8 mouse cellular contexts compared by ENCODE assay signal in the genomic region with DNA sequence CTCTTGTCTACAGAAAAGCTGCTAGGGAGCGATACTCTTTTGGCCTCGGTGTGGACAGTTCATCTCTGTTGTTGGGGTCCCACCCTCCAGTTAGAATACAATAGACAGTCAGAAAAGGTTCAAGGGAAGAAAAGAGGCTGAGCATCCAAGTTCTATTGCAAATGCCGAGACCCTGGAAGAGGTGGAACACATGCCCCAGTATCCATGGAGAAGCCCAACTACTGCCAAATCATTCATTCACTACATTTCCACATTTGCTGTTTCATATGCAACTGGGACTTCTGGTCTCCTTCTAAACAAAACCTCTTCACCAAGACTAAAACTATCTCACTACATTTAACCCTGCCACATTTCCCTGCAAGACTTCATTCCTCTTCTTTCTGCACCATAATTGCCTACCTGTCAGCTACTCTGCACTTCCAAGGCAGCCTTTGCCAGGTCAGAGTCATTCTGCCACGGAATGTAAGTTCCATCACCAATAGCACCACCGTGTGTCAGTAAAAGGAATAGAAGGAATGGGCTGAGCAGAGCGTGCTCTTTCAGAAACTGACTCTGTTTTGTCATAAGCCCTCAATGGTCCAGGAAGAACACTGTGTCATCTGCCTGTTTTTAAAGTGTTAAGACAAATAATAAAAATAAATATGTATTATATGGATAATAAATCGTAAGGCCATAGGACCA.
A peak's percentile ranks its signal among the peaks of the same experiment; 100 is the strongest.
DNase-seq lines count a peak whose midpoint lies in the region; ATAC-seq lines count a peak whose summit lies in the region.

No protein-coding gene starts in this region.

- H3K4me3 ChIP-seq in forebrain, embryonic 14.5 days (ENCODE audit: low read depth, low read length): no peak overlapping the region
- no peak overlapping the region for H3K4me3 ChIP-seq in kidney, embryonic 16.5 days (ENCODE audit: low read length)

- no peak overlapping the region for H3K4me2 ChIP-seq in forebrain, embryonic 14.5 days (ENCODE audit: low read length)
- H3K4me2 ChIP-seq in kidney, embryonic 16.5 days (replicated peaks; ENCODE audit: low read depth, low read length): no peak overlapping the region

- H3K9ac ChIP-seq in forebrain, embryonic 14.5 days (ENCODE audit: low read length): no peak overlapping the region
- H3K9ac ChIP-seq in kidney, embryonic 16.5 days (replicated peaks; ENCODE audit: low read length): no peak overlapping the region

- no peaks in the 10 kb centered on the region for H3K4me1 ChIP-seq in forebrain, embryonic 14.5 days (ENCODE audit: control insufficient read depth, insufficient read depth, low read length)
- no peaks in the 10 kb centered on the region for H3K4me1 ChIP-seq in kidney, embryonic 16.5 days (ENCODE audit: insufficient read depth, low read length)

- 44% methylated on average over 7 of the region's 7 CpGs for WGBS in forebrain, embryonic 14.5 days
- WGBS in kidney, embryonic 16.5 days: 42% methylated on average over 7 of the region's 7 CpGs

- H3K27me3 ChIP-seq in forebrain, embryonic 14.5 days (replicated peaks; ENCODE audit: control insufficient read depth, insufficient read depth, low read length): no peaks in the 10 kb centered on the region
- H3K27me3 ChIP-seq in kidney, embryonic 16.5 days (ENCODE audit: insufficient read depth, low read length): no peaks in the 10 kb centered on the region

- no peaks in the 10 kb centered on the region for H3K36me3 ChIP-seq in forebrain, embryonic 14.5 days (ENCODE audit: control insufficient read depth, insufficient read depth, low read length)
- H3K36me3 ChIP-seq in kidney, embryonic 16.5 days (ENCODE audit: insufficient read depth, low read length): no peaks in the 10 kb centered on the region

- H3K27ac ChIP-seq in forebrain, embryonic 14.5 days (ENCODE audit: low read depth, low read length): no peak overlapping the region
- H3K27ac ChIP-seq in kidney, embryonic 16.5 days (ENCODE audit: low read length): no peak overlapping the region

- DNase-seq in adrenal gland, postnatal 10 days: peak; percentile 44
- no peak for DNase-seq in adrenal gland, adult 8-10 months
- peak; percentile 44 for DNase-seq in ovary, postnatal 14 days (ENCODE audit: low spot score)
- no peak for DNase-seq in ovary, postnatal 10 days (ENCODE audit: low spot score)
- peak; percentile 71 for DNase-seq in forebrain, embryonic 14.5 days (ENCODE audit: low spot score)
- peak; percentile 30 for DNase-seq in skeletal muscle tissue, adult 2 months (ENCODE audit: low read depth, low spot score)

- no peaks in the 10 kb centered on the region for H3K9me3 ChIP-seq in forebrain, embryonic 14.5 days (replicated peaks; ENCODE audit: control insufficient read depth, low read length)
- no peaks in the 10 kb centered on the region for H3K9me3 ChIP-seq in kidney, embryonic 16.5 days (ENCODE audit: low read length)

- ATAC-seq in forebrain, embryonic 14.5 days: peak; percentile 65; the same call in 1 of the 2 replicates
- ATAC-seq in kidney, embryonic 16.5 days (ENCODE audit: low FRiP score, low TSS enrichment): peak; percentile 67; the same call in 1 of the 2 replicates
- peak; percentile 60 for ATAC-seq in megakaryocyte progenitor cell, adult 5-6 weeks (replicated peaks; ENCODE audit: poor library complexity)

Comparison
In these comparisons a context has a peak if more than half of its experiments do, and no peak if none do; other contexts are left out.
1. DNase-seq: peak in adrenal gland, postnatal 10 days (single experiment), ovary, postnatal 14 days (single experiment), forebrain, embryonic 14.5 days (single experiment) and skeletal muscle tissue, adult 2 months (single experiment); none in adrenal gland, adult 8-10 months (single experiment) and ovary, postnatal 10 days (single experiment).
2. Peak in every context shown above with its lines, with median percentiles within 50 percentile points of each other: ATAC-seq.